Mouse (Mus musculus) limb, embryonic 15.5 days (tissue): ENCODE data around the gene Nadk2. TPM values are rescaled to one million over a fixed set of nuclear protein-coding genes. Genes with fewer than 3 reads are reported as not detected.
A peak's percentile ranks its signal among the peaks of the same experiment; 100 is the strongest.

ENCODE experiments used
- ATAC-seq: fragments of 200-750 bp; cut with Nextera tagmentation; 2 replicates; pipeline ENCODE4 v1.8.0; 2017; ENCODE audit warnings: low read depth, moderate TSS enrichment; ENCODE audit not compliant: insufficient number of reproducible peaks, low FRiP score, low TSS enrichment
- H3K27ac ChIP-seq: fragments of 300-500 bp; sonication (generic); 2 replicates; pipeline ENCODE4 v1.5.1; 2015; ENCODE audit warnings: moderate library complexity, mild to moderate bottlenecking, inconsistent platforms
- H3K27me3 ChIP-seq: fragments of 300-500 bp; sonication (generic); 2 replicates; pipeline ENCODE4 v1.6.1; 2015; ENCODE audit warnings: inconsistent platforms
- H3K36me3 ChIP-seq: fragments of 300-500 bp; sonication (generic); 2 replicates; pipeline ENCODE4 v1.6.1; 2015; ENCODE audit warnings: inconsistent platforms
- H3K4me1 ChIP-seq: fragments of 300-500 bp; sonication (generic); 2 replicates; pipeline ENCODE4 v1.6.1; 2015; ENCODE audit warnings: inconsistent platforms
- H3K4me2 ChIP-seq: fragments of 300-500 bp; sonication (generic); 2 replicates; pipeline ENCODE4 v1.6.1; 2015; ENCODE audit warnings: mild to moderate bottlenecking, inconsistent platforms
- H3K4me3 ChIP-seq: fragments of 300-500 bp; sonication (generic); 2 replicates; pipeline ENCODE4 v1.5.1; 2015; ENCODE audit warnings: mild to moderate bottlenecking, inconsistent platforms
- H3K9ac ChIP-seq: fragments of 300-500 bp; sonication (generic); 2 replicates; pipeline ENCODE4 v1.6.1; 2015; ENCODE audit warnings: inconsistent platforms
- H3K9me3 ChIP-seq: fragments of 300-500 bp; sonication (generic); 2 replicates; pipeline ENCODE4 v1.6.1; 2016; ENCODE audit warnings: inconsistent platforms
- WGBS: fragments of 180-500 bp; shearing (Covaris S2); methylation state at CpG from one replicate; pipeline ENCODE4 v1.1.7; 2015; 5-methylcytosine and 5-hydroxymethylcytosine counted together
- polyA plus RNA-seq: library from polyadenylated mRNA; unstranded; fragments of >200 nt; fragmentation: Nextera tagmentation; extraction: Ambion mirVana; gene quantifications from 2 replicates; pipeline ENCODE4 v1.2.1, GENCODE M21; 2015

Nadk2 gene
- polyA plus RNA-seq, 1 experiment from 2014 or later = 19.8 TPM

DNA sequence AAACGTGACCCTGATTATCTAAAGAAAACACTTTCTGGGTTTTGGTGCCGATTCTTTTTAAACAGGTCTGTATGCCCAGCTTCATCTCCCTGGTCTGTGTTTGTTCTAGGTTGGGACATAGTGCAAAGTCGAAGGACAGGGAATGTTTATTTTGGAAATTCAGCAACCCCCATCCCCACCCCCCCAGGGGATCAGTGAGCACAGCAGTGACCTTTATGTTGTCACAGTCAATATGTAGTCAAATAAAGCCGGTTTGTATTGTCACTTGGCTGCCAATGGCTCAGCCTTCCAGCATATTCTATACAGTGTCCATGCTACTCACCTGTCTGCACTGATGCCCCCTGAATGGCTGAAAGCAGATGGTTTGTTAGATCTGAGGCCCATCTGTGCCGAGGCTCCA, 43.5 kb downstream of the Nadk2 start:
- Histone ChIP-seq H3K9me3 (no peaks in the 10 kb centered on the region), H3K36me3 (peaks cover 70% of the 10 kb centered on the region), H3K4me3 (no peak overlapping the region), H3K9ac (no peak overlapping the region), H3K4me2 (no peak overlapping the region), H3K4me1 (no peaks in the 10 kb centered on the region), H3K27ac (no peak overlapping the region), H3K27me3 (no peaks in the 10 kb centered on the region)
- WGBS = 80% methylated on average over 5 of the region's 5 CpGs
- ATAC-seq = no peak

DNA sequence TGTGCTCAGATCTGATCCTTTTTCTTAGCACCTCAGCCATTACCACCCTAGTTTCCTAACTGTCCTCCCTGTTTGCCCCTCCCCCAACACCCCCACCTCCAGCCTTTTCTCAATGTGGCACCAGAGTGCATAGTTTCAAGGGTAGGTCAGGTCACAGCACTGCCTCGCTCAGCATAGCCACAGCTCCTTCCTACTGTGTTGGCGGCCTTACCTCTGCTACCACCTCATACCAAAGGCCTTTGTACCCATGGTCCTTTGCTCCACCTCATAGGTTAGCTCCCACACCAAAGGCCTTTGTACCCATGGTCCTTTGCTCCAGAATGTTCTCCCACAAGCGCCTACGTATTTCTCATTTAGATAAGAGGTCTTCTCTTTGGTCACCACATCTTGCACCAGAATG, 47.8 kb downstream of the Nadk2 start:
- peaks cover 87% of the 10 kb centered on the region for H3K36me3 ChIP-seq
- H3K4me2 ChIP-seq = no peak overlapping the region
- WGBS = 89% methylated on average over 4 of the region's 4 CpGs
- no peak overlapping the region for H3K4me3 ChIP-seq
- H3K4me1 ChIP-seq = no peaks in the 10 kb centered on the region
- H3K27ac ChIP-seq = no peak overlapping the region
- H3K9me3 ChIP-seq = no peaks in the 10 kb centered on the region
- no peak overlapping the region for H3K9ac ChIP-seq
- no peak for ATAC-seq
- H3K27me3 ChIP-seq = no peaks in the 10 kb centered on the region

DNA sequence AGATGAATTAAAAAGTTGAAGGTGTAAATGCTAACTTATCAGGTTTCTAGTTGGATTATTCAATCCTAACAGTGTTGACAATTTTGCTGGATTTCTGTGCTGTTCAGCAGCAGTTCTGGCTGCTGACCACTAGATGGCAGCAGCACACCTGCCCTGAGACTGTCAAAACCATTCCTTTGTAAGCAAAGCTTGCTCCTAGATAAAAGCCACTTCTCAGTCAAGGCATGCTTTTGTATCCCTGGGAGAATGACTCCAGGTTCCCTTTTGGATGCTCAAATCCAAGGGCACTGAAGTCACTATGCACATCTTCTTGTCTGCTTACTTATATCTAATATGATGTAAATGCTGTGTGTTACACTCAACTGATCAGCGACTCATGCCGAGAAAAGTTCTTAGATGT, 49.0 kb downstream of the Nadk2 start:
- Histone ChIP-seq H3K4me1 (no peaks in the 10 kb centered on the region), H3K9me3 (no peaks in the 10 kb centered on the region), H3K36me3 (peaks cover 92% of the 10 kb centered on the region), H3K9ac (no peak overlapping the region), H3K4me2 (no peak overlapping the region), H3K27ac (no peak overlapping the region), H3K4me3 (no peak overlapping the region), H3K27me3 (no peaks in the 10 kb centered on the region)
- ATAC-seq = no peak
- 95% methylated on average over 2 of the region's 2 CpGs for WGBS

DNA sequence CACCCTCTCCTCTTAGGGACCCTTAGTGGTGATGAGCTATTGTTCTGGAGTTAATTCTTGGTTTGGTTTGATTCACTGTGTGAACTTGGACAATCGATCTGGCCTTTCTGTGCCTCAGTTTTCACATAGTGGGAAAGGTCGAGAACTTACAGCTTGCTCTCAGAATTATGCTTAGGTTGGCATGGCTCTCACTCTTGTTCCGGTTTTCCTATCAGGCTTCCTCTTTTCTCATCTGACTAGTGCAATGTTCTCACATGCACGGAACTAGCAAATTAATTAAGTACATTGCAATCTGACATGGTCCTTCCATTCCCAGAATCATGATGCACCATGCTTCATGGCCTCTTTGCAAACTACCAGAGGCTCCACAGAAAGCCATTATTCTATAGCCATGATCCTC, 51.9 kb downstream of the Nadk2 start:
- Histone ChIP-seq H3K9ac (no peak overlapping the region), H3K4me1 (no peaks in the 10 kb centered on the region), H3K36me3 (peaks cover 75% of the 10 kb centered on the region), H3K4me3 (no peak overlapping the region), H3K27me3 (no peaks in the 10 kb centered on the region), H3K9me3 (no peaks in the 10 kb centered on the region), H3K4me2 (no peak overlapping the region), H3K27ac (no peak overlapping the region)
- 97% methylated on average over 4 of the region's 4 CpGs for WGBS
- ATAC-seq = no peak

DNA sequence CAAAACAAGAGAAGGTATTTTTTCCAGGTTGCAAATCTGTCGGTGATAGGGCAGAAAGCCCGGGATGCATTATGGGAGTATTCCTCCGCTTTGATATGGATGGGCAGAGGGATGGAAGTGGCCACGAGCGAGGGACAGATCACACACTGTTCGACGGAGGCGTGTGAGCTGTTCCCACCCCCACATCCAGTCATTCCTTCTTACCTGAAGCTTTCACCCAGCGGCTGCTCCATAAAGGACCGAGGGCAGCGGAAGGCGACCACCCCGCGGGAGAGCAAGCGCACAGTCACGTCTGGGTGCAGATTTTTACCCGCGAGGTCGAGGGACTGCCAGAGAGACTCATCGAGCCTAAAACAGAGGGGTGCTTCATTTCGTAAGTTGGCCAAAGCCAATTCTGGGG, 53.8 kb downstream of the Nadk2 start:
- Histone ChIP-seq H3K27ac (no peak overlapping the region), H3K9ac (no peak overlapping the region), H3K36me3 (peaks cover 72% of the 10 kb centered on the region), H3K4me2 (no peak overlapping the region), H3K27me3 (no peaks in the 10 kb centered on the region), H3K4me1 (no peaks in the 10 kb centered on the region), H3K9me3 (no peaks in the 10 kb centered on the region), H3K4me3 (no peak overlapping the region)
- no peak for ATAC-seq
- 91% methylated on average over 21 of the region's 21 CpGs for WGBS

DNA sequence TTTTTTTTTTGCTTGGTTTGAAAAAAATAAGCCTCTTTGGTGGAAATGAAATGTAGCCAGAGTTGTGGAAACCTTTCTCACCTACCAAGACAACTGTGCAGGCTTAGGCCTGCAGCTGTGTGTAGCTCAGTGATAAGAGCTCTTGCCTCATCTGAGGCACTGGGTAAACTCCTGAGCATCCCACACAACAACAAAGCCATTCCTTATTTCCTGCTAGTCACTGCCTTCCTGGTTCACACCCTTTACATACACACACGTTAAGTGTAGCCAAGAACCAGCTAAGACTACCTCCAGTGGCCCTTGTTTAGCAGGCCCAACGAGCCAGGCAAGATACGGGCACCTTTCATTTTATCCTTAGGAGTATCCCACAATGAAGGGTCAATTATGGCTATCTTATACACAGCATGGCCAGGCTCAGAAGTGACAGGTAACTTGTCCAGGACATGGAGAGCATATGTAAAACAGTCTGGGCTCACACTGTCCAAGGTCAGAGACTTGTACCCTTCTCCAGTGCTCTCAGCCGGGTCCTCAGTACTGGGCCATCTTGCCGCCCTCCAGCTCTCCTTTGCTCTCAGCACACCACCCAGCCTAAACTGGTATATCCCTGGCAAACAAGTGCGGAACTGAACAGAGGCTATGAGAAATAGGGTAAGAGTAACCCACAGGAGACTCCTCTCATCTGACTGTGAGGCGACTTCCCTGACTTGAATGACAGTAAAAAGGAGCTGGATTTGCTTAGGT, 56.2 kb downstream of the Nadk2 start:
- no peaks in the 10 kb centered on the region for H3K27me3 ChIP-seq
- H3K27ac ChIP-seq = no peak overlapping the region
- H3K9me3 ChIP-seq = no peaks in the 10 kb centered on the region
- no peak overlapping the region for H3K4me3 ChIP-seq
- H3K36me3 ChIP-seq = peaks cover 64% of the 10 kb centered on the region
- no peaks in the 10 kb centered on the region for H3K4me1 ChIP-seq
- ATAC-seq = no peak
- H3K9ac ChIP-seq = no peak overlapping the region
- no peak overlapping the region for H3K4me2 ChIP-seq
- 89% methylated on average over 7 of the region's 7 CpGs for WGBS

DNA sequence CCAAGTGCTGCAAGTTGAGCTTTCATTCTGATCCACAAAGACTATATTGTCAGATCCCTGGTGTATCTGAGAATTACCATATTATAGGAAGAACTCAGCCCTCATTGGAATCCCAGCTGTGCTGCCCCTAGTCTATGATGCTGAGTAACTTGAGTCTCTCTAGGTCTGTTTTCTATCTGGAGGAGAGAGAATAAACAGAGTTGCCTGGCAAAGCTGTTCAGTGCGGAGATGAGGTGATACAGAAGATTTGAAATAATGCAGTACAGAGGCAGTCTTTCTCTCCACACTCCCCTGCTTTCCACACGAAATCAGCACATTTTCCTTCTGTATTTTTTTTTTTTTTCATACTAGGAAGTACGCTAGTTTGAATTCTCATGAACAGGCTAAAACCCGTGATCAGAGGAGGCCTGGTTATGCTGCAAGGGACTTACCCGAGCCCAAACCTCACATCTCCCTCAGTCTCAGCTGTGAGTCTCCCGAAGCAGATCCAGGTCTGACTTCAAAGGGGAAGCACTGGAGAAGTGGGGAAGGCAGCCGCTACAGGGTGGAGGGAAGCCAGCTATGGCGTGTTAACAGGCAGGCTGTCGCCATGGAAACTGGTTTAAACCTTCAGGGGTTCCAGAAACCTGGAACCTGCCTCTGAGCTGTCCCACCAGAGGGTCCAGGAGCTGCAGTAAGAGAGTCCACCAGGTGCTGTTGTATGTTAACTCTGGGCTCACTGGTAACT, 59.9 kb downstream of the Nadk2 start:
- ATAC-seq = no peak
- Histone ChIP-seq H3K27ac (peak overlapping the region; percentile 54), H3K4me1 (peaks cover 20% of the 10 kb centered on the region), H3K9me3 (no peaks in the 10 kb centered on the region), H3K27me3 (no peaks in the 10 kb centered on the region), H3K9ac (no peak overlapping the region), H3K4me2 (no peak overlapping the region), H3K4me3 (no peak overlapping the region), H3K36me3 (peaks cover 39% of the 10 kb centered on the region)
- WGBS = 51% methylated on average over 9 of the region's 9 CpGs

DNA sequence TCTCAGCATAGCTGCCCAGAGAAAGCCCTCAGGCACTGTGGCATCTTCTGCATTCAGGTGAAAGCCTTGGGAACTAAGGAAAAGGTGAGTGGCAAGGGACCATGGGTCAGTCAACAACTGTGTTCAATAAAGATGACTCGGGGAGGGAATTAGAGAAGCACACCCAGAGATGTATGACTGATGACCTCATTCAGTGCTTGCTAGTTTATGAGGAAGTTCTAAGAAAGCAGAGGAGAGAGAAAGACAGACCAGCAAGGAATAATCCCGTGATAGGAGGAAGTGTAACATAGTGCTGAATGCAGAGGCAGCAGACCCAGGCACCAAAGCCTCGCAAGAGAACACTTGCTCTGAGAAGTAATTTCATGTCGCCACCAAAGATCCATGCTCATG, 60.4 kb downstream of the Nadk2 start:
- Histone ChIP-seq H3K9ac (no peak overlapping the region), H3K4me1 (peaks cover 20% of the 10 kb centered on the region), H3K27ac (peak overlapping the region; percentile 54), H3K9me3 (no peaks in the 10 kb centered on the region), H3K36me3 (peaks cover 44% of the 10 kb centered on the region), H3K4me2 (no peak overlapping the region), H3K27me3 (no peaks in the 10 kb centered on the region), H3K4me3 (no peak overlapping the region)
- no peak for ATAC-seq
- WGBS = 60% methylated on average over 4 of the region's 4 CpGs

DNA sequence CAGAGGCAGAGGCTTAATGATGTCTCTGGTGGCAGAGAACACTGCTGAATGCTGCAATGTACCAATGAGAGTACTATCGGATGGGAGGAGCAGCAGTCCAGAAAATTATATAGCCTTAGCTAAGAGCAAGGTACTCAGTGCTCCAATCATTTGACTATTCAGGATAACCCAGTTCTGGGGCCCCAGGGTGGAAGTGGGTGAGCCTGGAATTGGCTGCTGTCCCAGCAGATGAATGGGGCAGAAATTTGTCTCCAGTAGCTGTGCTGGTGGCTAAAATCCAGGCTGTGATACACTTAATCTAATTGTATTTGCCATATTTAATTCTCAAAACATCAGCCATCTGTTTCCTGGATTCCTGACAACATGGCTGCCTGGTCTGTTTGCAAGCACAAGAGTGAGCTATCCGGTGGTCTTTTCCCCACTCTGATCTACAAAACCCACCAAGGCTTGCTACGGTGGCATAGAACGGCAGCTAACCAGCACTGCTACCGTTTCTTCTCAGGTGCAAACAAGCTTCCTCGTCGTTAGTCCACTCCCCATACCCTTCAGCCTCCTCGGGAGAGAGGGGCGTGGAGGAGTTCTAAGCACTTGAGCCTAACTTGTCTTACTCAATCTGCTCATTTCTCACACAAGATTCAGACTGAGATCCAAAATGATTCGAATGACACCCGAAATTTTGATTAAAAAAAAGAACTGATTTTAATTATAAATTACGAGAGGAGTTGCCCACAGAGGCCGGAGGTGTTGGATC, 61.8 kb downstream of the Nadk2 start:
- 73% methylated on average over 13 of the region's 13 CpGs for WGBS

DNA sequence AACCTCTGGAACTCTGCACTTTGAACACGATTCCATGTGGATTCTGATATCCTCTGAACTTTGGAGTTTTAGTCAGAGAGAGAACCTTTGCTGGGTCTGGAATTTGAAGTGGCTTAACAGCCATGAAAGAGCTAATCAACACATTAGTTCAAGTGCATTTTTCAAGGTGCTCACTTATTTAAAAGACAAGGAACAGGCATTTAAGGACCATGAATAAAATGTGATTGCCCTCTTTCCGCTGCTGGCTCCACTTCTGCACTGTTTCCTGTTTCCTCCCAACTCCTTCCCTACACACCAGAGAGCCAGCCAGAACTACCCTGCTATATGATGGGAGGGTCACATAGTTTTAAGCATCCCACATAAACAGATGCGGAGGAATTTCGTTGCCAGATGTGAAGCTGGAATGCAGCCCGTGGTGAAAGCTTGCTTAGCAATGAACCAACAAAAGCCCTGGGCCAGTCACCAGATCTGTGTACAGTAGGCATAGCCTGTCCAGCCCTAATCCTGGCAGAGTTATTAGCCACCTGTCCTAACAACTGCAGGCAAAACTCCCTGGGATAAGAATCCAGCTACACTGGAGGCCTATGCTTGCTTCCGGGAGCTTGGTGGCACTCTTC, 63.9 kb downstream of the Nadk2 start:
- ATAC-seq = peak; percentile 61
- Histone ChIP-seq H3K4me3 (no peak overlapping the region), H3K4me2 (0 out of 2 replicates have a peak overlapping the region, but pooled peaks have one; percentile 1), H3K9ac (no peak overlapping the region), H3K36me3 (peaks cover 33% of the 10 kb centered on the region), H3K27me3 (no peaks in the 10 kb centered on the region), H3K9me3 (no peaks in the 10 kb centered on the region), H3K27ac (peak overlapping the region; percentile 71), H3K4me1 (peaks cover 37% of the 10 kb centered on the region)
- 30% methylated on average over 6 of the region's 6 CpGs for WGBS

More for the DNA sequence above, 61.8 kb downstream of the Nadk2 start:
- Histone ChIP-seq H3K36me3 (peaks cover 45% of the 10 kb centered on the region), H3K4me1 (peaks cover 22% of the 10 kb centered on the region), H3K4me2 (no peak overlapping the region), H3K9me3 (no peaks in the 10 kb centered on the region), H3K27me3 (no peaks in the 10 kb centered on the region), H3K9ac (no peak overlapping the region), H3K4me3 (no peak overlapping the region), H3K27ac (no peak overlapping the region)
- ATAC-seq = no peak

DNA sequence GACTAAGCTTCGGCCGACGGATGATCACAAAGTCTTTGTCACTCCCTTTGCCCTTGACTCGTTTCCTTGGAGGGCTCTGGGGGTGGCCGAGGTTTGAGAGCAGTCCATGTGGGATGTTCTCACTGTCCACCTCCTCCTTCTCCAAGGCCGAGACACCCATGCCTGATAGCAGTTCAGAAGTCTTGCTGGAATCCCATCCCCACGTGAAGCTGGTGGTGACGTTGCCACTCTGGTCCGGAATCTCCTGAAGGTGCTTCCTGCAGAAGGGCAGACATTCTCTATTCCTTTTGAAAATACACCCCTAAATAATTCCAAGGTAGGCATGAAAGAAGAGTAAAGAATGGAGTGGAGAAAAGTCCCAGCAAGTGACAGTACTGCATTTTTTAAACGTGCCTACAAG, 68.4 kb downstream of the Nadk2 start:
- Histone ChIP-seq H3K27me3 (no peaks in the 10 kb centered on the region), H3K4me3 (peak overlapping the region; percentile 80), H3K9ac (peak overlapping the region; percentile 33; the same call in 1 of the 2 replicates), H3K4me1 (peaks cover 28% of the 10 kb centered on the region), H3K27ac (0 out of 2 replicates have a peak overlapping the region, but pooled peaks have one; percentile 12), H3K9me3 (no peaks in the 10 kb centered on the region), H3K4me2 (peak overlapping the region; percentile 53), H3K36me3 (peaks cover 24% of the 10 kb centered on the region)
- ATAC-seq = no peak
- 24% methylated on average over 10 of the region's 10 CpGs for WGBS
